Mouse (Mus musculus) spleen, adult 2 months (tissue): ENCODE measurements around the gene D630023F18Rik. TPM values are rescaled to one million over a fixed set of nuclear protein-coding genes. Genes with fewer than 3 reads are reported as not detected.

Source experiments
- DNase-seq, 2 experiments: peaks; one replicate each; pipeline versions ENCODE4 v3.0.0 to v3.0.0-alpha.2; 2012 to 2021; ENCODE audit warnings: low spot score in 2 of 2, low read depth in 1 of 2
- H3K27ac ChIP-seq: fragments of 200-500 bp; 2 replicates; pipeline ENCODE4 v1.5.1; 2012; ENCODE audit warnings: low read length, inconsistent platforms; ENCODE audit not compliant: insufficient read depth
- H3K27me3 ChIP-seq: fragments of 200-500 bp; 2 replicates; pipeline ENCODE4 v1.6.1; 2012; ENCODE audit warnings: mild to moderate bottlenecking, moderate library complexity, low read length, inconsistent platforms; ENCODE audit not compliant: control insufficient read depth, insufficient read depth
- H3K36me3 ChIP-seq: fragments of 200-500 bp; 2 replicates; pipeline ENCODE4 v1.6.1; 2012; ENCODE audit warnings: mild to moderate bottlenecking, low read length, inconsistent platforms; ENCODE audit not compliant: control insufficient read depth, insufficient read depth
- H3K4me1 ChIP-seq: fragments of 200-500 bp; 2 replicates; pipeline ENCODE4 v1.6.1; 2011; ENCODE audit warnings: inconsistent platforms; ENCODE audit not compliant: control insufficient read depth, insufficient read depth, insufficient read length
- H3K4me3 ChIP-seq: fragments of 200-500 bp; 2 replicates; pipeline ENCODE4 v1.5.1; 2011; ENCODE audit warnings: mild to moderate bottlenecking, inconsistent platforms; ENCODE audit not compliant: insufficient read depth, insufficient read length; ENCODE audit errors: extremely low read depth
- CTCF ChIP-seq: fragments of 200-500 bp; IDR thresholded peaks from 2 replicates; pipeline ENCODE4 v1.5.1; 2011; ENCODE audit warnings: mild to moderate bottlenecking, inconsistent platforms; ENCODE audit not compliant: insufficient read depth, insufficient read length, insufficient replicate concordance; ENCODE audit errors: extremely low read depth
- POLR2A ChIP-seq: fragments of 200-500 bp; IDR thresholded peaks from 2 replicates; pipeline ENCODE4 v1.6.1; 2011; ENCODE audit warnings: low read depth, low read length, inconsistent platforms
- whole genome bisulfite sequencing: fragments of 180-500 bp; shearing (Covaris S2); methylation state at CpG from one replicate; pipeline ENCODE4 v1.1.7; 2018; 5-methylcytosine and 5-hydroxymethylcytosine counted together
- polyA plus RNA-seq: library from polyadenylated mRNA; depleted of rRNA; stranded (reverse); fragments of >200 nt; gene quantifications from 2 replicates; pipeline ENCODE4 v1.2.3, GENCODE M21; 2012

Gene D630023F18Rik
- polyA plus RNA-seq, 1 experiment, result not detected

- Histone ChIP-seq H3K27ac (no peak overlapping the region), H3K36me3 (no peaks in the 10 kb centered on the region), H3K4me3 (no peak overlapping the region), H3K27me3 (no peaks in the 10 kb centered on the region), H3K4me1 (no peaks in the 10 kb centered on the region)
- no peak for DNase-seq
- TF ChIP-seq POLR2A (no peak), CTCF (no peak)
- 95% methylated on average over 1 of the region's 1 CpGs for WGBS
These were observed 8.7 kb upstream of the D630023F18Rik start for GRCm38 (mm10) chr1:65131671-65132070.

- Histone ChIP-seq H3K27ac (no peak overlapping the region), H3K27me3 (no peaks in the 10 kb centered on the region), H3K36me3 (no peaks in the 10 kb centered on the region), H3K4me1 (no peaks in the 10 kb centered on the region), H3K4me3 (no peak overlapping the region)
- 82% methylated on average over 3 of the region's 3 CpGs for WGBS
- TF ChIP-seq CTCF (no peak), POLR2A (no peak)
- DNase-seq, result no peak
These were observed 7.2 kb upstream of the D630023F18Rik start for GRCm38 (mm10) chr1:65130226-65130625.

DNA sequence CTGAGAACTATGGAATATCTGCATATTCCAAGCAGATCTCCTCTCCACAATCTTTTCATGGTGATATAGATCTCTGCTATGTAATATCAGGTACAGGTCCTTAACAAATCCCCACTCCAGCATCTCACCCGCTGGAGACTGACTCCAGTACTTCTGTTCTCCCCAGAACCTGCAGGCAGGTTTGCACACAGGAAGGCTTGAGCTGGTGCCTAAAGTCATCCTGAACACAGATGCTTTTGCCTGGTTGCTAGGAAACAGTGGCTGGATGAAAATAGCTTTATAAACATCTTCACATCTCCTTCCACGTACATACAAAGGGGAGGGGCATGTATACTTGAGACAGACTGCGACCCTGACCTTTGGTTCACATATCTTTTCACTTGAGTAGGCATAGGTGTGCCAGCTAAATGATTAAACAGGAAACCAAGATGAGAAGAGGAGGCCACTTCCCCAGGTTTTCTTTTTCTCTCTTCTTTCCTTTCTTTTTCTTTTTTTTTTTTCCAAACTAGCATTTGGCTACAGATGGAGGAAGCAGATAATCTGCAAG is 6.7 kb upstream of the D630023F18Rik start:
- H3K4me3 ChIP-seq, result no peak overlapping the region
- H3K27ac ChIP-seq, result no peak overlapping the region
- TF ChIP-seq POLR2A, result no peak
- no peak for TF ChIP-seq CTCF
- no peaks in the 10 kb centered on the region for H3K36me3 ChIP-seq
- H3K27me3 ChIP-seq, result no peaks in the 10 kb centered on the region
- no peaks in the 10 kb centered on the region for H3K4me1 ChIP-seq
- 78% methylated on average over 3 of the region's 3 CpGs for WGBS
- DNase-seq, result no peak

- no peak within 1 kb of the TSS for H3K27ac ChIP-seq
- H3K27me3 ChIP-seq, result no peaks in the 10 kb centered on the region
- 83% methylated on average over 1 of the region's 1 CpGs for WGBS
- TF ChIP-seq POLR2A (no peak), CTCF (no peak)
- no peak for DNase-seq
- no peak within 1 kb of the TSS for H3K4me3 ChIP-seq
- no peaks in the 10 kb centered on the region for H3K4me1 ChIP-seq
- H3K36me3 ChIP-seq, result no peaks in the 10 kb centered on the region
These were observed 3.6 kb downstream of the D630023F18Rik start, which contains the start of gene Gm28845 for GRCm38 (mm10) chr1:65119438-65119837. Gene Gm28845 (minus strand): TSS chr1:65119558.

DNA sequence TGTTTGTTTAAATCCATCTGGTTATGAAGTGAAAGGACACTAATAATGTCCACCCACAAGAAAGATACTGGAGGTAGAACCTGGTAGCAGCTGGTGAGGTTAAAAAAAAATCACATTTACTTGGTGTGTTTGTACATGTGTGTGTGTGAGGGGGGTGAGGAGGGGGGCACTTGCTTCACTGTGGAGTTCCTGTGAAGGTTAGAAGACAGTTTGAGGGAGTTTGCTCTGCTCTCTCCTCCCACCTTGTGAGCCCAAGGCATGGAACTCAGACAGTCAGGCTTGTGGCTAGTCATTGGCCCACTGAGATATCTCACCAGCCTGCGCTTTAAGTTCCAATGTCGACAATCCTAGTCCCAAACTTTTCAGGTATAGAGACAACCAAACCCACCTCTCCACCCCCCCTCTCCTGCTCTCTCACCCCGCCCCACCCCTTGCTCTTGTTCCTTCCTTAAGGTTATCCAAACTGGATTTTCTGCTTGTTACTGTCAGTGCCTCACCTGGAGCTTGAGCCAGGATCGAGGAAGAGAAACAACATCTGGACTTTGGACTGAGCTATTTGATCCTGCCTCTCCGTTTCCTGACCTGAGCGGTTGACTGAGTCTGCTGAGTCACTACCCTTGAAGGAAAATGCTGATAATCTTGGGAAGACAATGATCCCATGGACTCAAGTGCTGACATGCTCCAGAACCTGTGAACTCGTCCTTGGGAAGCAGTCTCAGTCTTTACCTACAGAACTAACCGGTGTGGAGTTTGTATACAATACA is 4.7 kb downstream of the D630023F18Rik start:
- no peaks in the 10 kb centered on the region for H3K4me1 ChIP-seq
- H3K27me3 ChIP-seq, result no peaks in the 10 kb centered on the region
- no peaks in the 10 kb centered on the region for H3K36me3 ChIP-seq
- 82% methylated on average over 8 of the region's 8 CpGs for WGBS
- DNase-seq, result no peak
- H3K27ac ChIP-seq, result no peak overlapping the region
- H3K4me3 ChIP-seq, result no peak overlapping the region
- TF ChIP-seq CTCF (no peak), POLR2A (no peak)

GRCm38 (mm10) chr1:65113536-65114172 is 9.4 kb downstream of the D630023F18Rik start:
- 81% methylated on average over 5 of the region's 5 CpGs for WGBS
- no peak for DNase-seq
- Histone ChIP-seq H3K4me3 (no peak overlapping the region), H3K36me3 (no peaks in the 10 kb centered on the region), H3K27ac (no peak overlapping the region), H3K27me3 (no peaks in the 10 kb centered on the region), H3K4me1 (no peaks in the 10 kb centered on the region)
- TF ChIP-seq POLR2A (no peak), CTCF (no peak)
